Mouse (Mus musculus) cerebellum, adult 2 months (tissue): ENCODE measurements around the gene Atg2b.

Experiments
- CTCF ChIP-seq: fragments of 200-500 bp; IDR thresholded peaks from 2 replicates; pipeline ENCODE4 v1.5.1; 2011; ENCODE audit warnings: low read depth, mild to moderate bottlenecking, control low read depth, low read length, moderate library complexity, borderline replicate concordance; ENCODE audit not compliant: insufficient read depth
- POLR2A ChIP-seq: fragments of 200-500 bp; IDR thresholded peaks from 2 replicates; pipeline ENCODE4 v1.6.1; 2011; ENCODE audit warnings: low read length, control low read depth, borderline replicate concordance; ENCODE audit not compliant: insufficient read depth

- no peak for TF ChIP-seq POLR2A
- peak; percentile 64 for TF ChIP-seq CTCF
These were observed 73.3 kb downstream of the Atg2b start for GRCm38 (mm10) chr12:105611748-105612147.
